Mouse (Mus musculus): Measurements from ENCODE around the gene Timm23.
"Not testable (repeated sequence)": the region's sequence is repeated elsewhere in the genome, so short reads cannot be mapped to it uniquely, and the experiment has no call there.

The Timm23 gene

GRCm38 (mm10) chr14:32165278-32166061, 36.2 kb downstream of the Timm23 start:
- peak; percentile 19 to 20 for DNase-seq (ENCODE audit: low spot score in 2 of 2)

- DNase-seq (ENCODE audit: low spot score in 2 of 2): no peak
Measured at GRCm38 (mm10) chr14:32164173-32165051, 37.3 kb downstream of the Timm23 start.

GRCm38 (mm10) chr14:32163203-32163888, 38.4 kb downstream of the Timm23 start:
- no peak for DNase-seq (ENCODE audit: low spot score in 2 of 2)

GRCm38 (mm10) chr14:32162231-32162630, 39.5 kb downstream of the Timm23 start:
- no peak for DNase-seq (ENCODE audit: low spot score in 2 of 2)

GRCm38 (mm10) chr14:32161090-32161885, 40.4 kb downstream of the Timm23 start:
- no peak for DNase-seq (ENCODE audit: low spot score in 2 of 2)

- no peak for DNase-seq (ENCODE audit: low spot score in 2 of 2)
Measured at GRCm38 (mm10) chr14:32160563-32160962, 41.1 kb downstream of the Timm23 start.

GRCm38 (mm10) chr14:32159690-32160246, 41.9 kb downstream of the Timm23 start, which contains the start of gene Ncoa4:
Gene Ncoa4, plus strand, starts transcription at chr14:32159865.
- DNase-seq (ENCODE audit: low spot score in 2 of 2): peak; percentile 97 to 98

- no peak for DNase-seq (ENCODE audit: low spot score in 2 of 2)
Measured at GRCm38 (mm10) chr14:32159150-32159670, 42.5 kb downstream of the Timm23 start.

GRCm38 (mm10) chr14:32154758-32155157, 46.9 kb downstream of the Timm23 start:
- no peak for DNase-seq (ENCODE audit: low spot score in 2 of 2)

GRCm38 (mm10) chr14:32153156-32153555, 48.5 kb downstream of the Timm23 start:
- DNase-seq (ENCODE audit: low spot score in 2 of 2): no peak

- no peak for DNase-seq (ENCODE audit: low spot score in 2 of 2)
Measured at GRCm38 (mm10) chr14:32152243-32152965, 49.3 kb downstream of the Timm23 start.

GRCm38 (mm10) chr14:32150872-32151271, 50.8 kb downstream of the Timm23 start:
- DNase-seq (ENCODE audit: low spot score in 2 of 2): no peak

GRCm38 (mm10) chr14:32146578-32146977, 55.1 kb downstream of the Timm23 start:
- DNase-seq (ENCODE audit: low spot score in 2 of 2): no peak

GRCm38 (mm10) chr14:32145809-32146511, 55.7 kb downstream of the Timm23 start:
- no peak for DNase-seq (ENCODE audit: low spot score in 2 of 2)

- DNase-seq (ENCODE audit: low spot score in 2 of 2): no peak
Measured at GRCm38 (mm10) chr14:32145401-32145800, 56.3 kb downstream of the Timm23 start.

GRCm38 (mm10) chr14:32144734-32145133, 57.0 kb downstream of the Timm23 start:
- no peak for DNase-seq (ENCODE audit: low spot score in 2 of 2)

- no peak for DNase-seq (ENCODE audit: low spot score in 2 of 2)
Measured at GRCm38 (mm10) chr14:32141723-32142122, 60.0 kb downstream of the Timm23 start, which contains the start of gene Msmb. Gene Msmb, plus strand, starts transcription at chr14:32142023.

- no peak for DNase-seq (ENCODE audit: low spot score in 2 of 2)
Measured at GRCm38 (mm10) chr14:32140359-32140965, 61.2 kb downstream of the Timm23 start.

GRCm38 (mm10) chr14:32136467-32136866, 65.2 kb downstream of the Timm23 start:
- not testable (repeated sequence) for DNase-seq (ENCODE audit: low spot score in 2 of 2)

All from frontal cortex, postnatal 14 days (tissue).